Mouse (Mus musculus) ES-E14 (cell line): ENCODE results near the gene Grhl1.

Source experiments
- CHD2 ChIP-seq: IDR thresholded peaks from 2 replicates; pipeline ENCODE4 v1.6.1; 2014; ENCODE audit warnings: mild to moderate bottlenecking, low read depth, low read length, inconsistent platforms
- HCFC1 ChIP-seq: IDR thresholded peaks from 2 replicates; pipeline ENCODE4 v1.6.1; 2012; ENCODE audit warnings: low read length, inconsistent platforms, borderline replicate concordance; ENCODE audit not compliant: insufficient read depth
- MAFK ChIP-seq: IDR thresholded peaks from 2 replicates; pipeline ENCODE4 v1.6.1; 2014; ENCODE audit warnings: mild to moderate bottlenecking, low read depth, low read length, inconsistent platforms; ENCODE audit not compliant: insufficient read depth
- ZC3H11A ChIP-seq: IDR thresholded peaks from 2 replicates; pipeline ENCODE4 v1.6.1; 2012; ENCODE audit warnings: low read depth, mild to moderate bottlenecking, inconsistent platforms, low read length, borderline replicate concordance
- ZNF384 ChIP-seq: IDR thresholded peaks from 2 replicates; pipeline ENCODE4 v1.6.1; 2012; ENCODE audit warnings: low read depth, low read length, inconsistent platforms

DNA sequence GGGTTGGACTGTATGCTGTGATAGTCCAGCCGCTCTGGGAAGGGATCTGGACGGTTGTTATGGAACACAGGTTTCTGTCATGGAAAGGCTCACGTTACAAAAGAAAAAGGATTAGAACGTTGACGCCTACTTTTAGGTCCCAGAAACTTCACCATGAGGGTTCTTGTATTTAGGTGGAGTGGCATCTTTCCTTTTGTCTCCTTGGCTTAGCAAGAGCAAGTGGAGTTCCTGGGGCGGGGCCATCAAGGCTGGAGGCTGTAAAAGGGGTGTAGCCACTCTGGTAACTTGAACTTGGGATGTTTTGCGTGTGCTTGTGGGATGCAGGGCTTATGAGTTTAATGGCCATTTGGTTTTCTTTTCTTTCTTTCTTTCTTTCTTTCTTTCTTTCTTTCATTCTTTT, 18.3 kb downstream of the Grhl1 start:
- TF ChIP-seq MAFK, result no peak
- no peak for TF ChIP-seq ZC3H11A
- no peak for TF ChIP-seq CHD2
- TF ChIP-seq ZNF384, result 0 out of 2 replicates have a peak, but pooled peaks have one; percentile 26
- no peak for TF ChIP-seq HCFC1
